In genomic region chrX:21061866-21062543, GRCm38 (mm10) we compare ENCODE assay signal across 8 mouse cellular contexts. TPM values are rescaled to one million over a fixed set of nuclear protein-coding genes. Genes with fewer than 3 reads are reported as not detected.
DNase-seq lines count a peak whose midpoint lies in the region; ATAC-seq lines count a peak whose summit lies in the region.

Zfp182 (minus strand) TSS chrX:21062316.

- peak within 1 kb of the TSS; percentile 57; the same call in 1 of the 2 replicates for H3K9ac ChIP-seq in hindbrain, embryonic 12.5 days

- H3K27ac ChIP-seq in hindbrain, embryonic 12.5 days = no peak within 1 kb of the TSS

- H3K27me3 ChIP-seq in hindbrain, embryonic 12.5 days = no peaks in the 10 kb centered on the region

- no peaks in the 10 kb centered on the region for H3K36me3 ChIP-seq in hindbrain, embryonic 12.5 days

- 22% methylated on average over 25 of the region's 25 CpGs for WGBS in hindbrain, embryonic 12.5 days

- peak; percentile 97 for ATAC-seq in hindbrain, embryonic 12.5 days (ENCODE audit: low FRiP score)

- H3K4me2 ChIP-seq in hindbrain, embryonic 12.5 days (replicated peaks) = peak within 1 kb of the TSS; percentile 50

- peak within 1 kb of the TSS; percentile 44 for H3K4me3 ChIP-seq in hindbrain, embryonic 12.5 days

- peak; percentile 93 for DNase-seq in MN1 (ENCODE audit: low spot score)
- DNase-seq in cerebellum, adult 9-11 months = peak; percentile 81
- DNase-seq in frontal cortex, adult 2 months (ENCODE audit: extremely low spot score in 1 of 2, low spot score in 1 of 2) = peak; percentile 56 to 88
- DNase-seq in layer of hippocampus, postnatal 14 days (ENCODE audit: low spot score in 2 of 2) = peak; percentile 68 to 87
- DNase-seq in lung, postnatal 14 days = peak; percentile 80
- peak; percentile 67 for DNase-seq in retina, adult 2 months (ENCODE audit: low read depth, low spot score)
- peak; percentile 67 to 78 for DNase-seq in thymus, postnatal 36 days

- no peaks in the 10 kb centered on the region for H3K9me3 ChIP-seq in hindbrain, embryonic 12.5 days (replicated peaks)

- no peaks in the 10 kb centered on the region for H3K4me1 ChIP-seq in hindbrain, embryonic 12.5 days

RNA-seq across cellular contexts. Expression of gene Zfp182, which starts in this region (rescaled TPM):
- polyA plus RNA-seq in frontal cortex, adult 2 months (2012; rRNA removed) = 9.6 and 10.2 TPM in 2 replicates
- polyA plus RNA-seq in hindbrain, embryonic 12.5 days (2016; fragmentation: Nextera tagmentation; extraction: Ambion mirVana) = 9.5 and 10.2 TPM in 2 replicates
- 10 to 100 TPM in 1 of 2 experiments, 1 to 10 TPM in 1; 9.0 to 10.8 TPM for total RNA-seq in layer of hippocampus, postnatal 14 days (2021)
